Mouse (Mus musculus) lung, postnatal 25 days (tissue): ENCODE measurements around the gene Slc24a3.

Source experiments
- DNase-seq: peaks from one replicate; pipeline ENCODE4 v3.0.0; 2022; ENCODE audit warnings: low spot score

Gene Slc24a3

DNA sequence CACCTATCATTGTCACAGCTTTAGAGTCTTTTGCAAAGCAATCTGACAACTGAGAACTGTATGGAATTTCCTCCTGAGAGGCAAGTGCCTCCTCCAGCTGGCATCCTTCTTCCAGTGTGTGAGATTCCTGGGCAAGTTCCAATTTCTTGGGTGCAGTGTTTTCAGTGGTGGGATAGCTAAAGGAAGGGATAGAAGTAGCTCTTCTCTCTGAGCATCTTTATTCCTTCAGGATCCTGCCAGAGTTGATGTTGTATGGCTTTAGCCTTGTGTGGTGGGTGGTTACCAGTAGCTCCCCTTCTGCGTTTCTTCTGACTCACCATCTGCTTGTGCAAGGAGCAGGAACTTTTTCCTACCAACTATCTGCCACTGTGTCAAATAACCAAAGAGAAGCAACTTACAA, 516.6 kb downstream of the Slc24a3 start:
- no peak for DNase-seq

DNA sequence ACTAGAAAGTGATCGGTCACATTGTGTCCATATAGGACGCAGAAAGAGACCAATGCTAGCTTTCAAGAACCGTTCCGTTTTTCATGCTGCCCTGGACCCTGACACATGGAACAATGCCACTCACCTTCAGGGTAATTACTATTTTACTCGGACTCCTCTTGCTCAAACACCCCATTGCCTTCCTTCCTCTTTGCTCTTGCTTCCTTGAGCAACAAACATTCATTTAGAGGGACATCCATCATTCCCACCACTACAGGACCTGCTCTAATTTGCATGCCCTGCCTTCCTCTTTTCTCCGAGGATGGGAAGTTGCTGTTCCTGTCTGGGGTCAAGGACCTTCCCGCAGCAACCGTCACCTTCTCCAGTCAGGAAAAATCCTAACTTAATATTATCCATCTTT, 517.3 kb downstream of the Slc24a3 start:
- no peak for DNase-seq

DNA sequence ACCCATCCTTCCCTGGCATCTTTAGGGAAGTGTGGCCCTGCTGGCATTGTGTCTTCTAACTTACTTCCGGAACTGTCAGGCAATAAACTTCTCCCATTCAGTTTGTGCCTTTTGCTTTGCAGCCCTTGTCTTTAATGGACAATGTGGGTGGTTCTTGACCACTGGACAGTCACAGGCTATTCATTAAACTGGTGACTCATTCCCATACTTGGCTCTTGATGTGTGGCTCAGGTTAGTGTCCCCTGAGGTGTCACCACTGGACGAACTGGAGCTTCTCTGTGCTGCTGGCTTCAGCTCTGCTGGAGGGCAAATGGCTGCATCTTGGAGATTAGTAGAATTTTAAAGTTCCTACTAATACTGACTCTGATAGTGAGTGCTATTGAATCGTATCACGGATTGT, 518.5 kb downstream of the Slc24a3 start:
- no peak for DNase-seq

DNA sequence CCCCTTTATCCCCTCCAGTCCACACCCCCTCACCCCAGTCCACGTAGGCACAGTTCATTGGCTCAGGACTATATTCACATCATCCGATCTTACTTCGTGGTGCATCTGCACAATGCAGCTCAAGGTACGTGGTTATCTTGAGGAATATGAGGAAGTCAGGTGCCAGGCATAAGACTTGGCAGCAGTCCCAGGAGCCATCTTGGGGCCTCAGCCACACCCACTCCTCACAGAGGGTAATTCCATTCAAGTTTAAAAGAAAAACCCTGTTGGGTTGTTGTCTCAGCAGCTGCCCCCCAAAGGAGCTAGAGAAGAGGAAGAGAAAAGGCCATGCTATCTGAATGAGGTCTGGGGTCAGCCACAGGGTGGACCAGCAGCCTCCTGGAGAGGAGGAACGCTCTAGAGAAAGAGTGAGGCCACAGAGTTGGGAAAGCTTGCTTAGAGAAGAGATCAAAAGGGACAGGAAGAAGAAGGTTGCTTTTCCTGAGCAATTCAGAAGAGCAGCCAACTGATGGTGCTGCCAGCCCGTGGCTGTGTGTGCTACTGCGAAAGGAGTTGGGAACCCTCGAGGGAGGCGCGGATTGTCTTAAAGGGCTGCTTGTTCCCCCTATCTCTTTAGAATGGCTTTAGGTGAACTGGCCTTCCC, 523.9 kb downstream of the Slc24a3 start:
- no peak for DNase-seq
